Mouse (Mus musculus) hindbrain, embryonic 14.5 days (tissue): ENCODE results near the gene Fgf13. TPM values are rescaled to one million over a fixed set of nuclear protein-coding genes. Genes with fewer than 3 reads are reported as not detected.

Source experiments
- ATAC-seq: fragments of 200-750 bp; cut with Nextera tagmentation; 2 replicates; pipeline ENCODE4 v1.8.0; 2017; ENCODE audit warnings: moderate number of reproducible peaks, mild to moderate bottlenecking, moderate TSS enrichment, moderate library complexity; ENCODE audit not compliant: low FRiP score
- DNase-seq: peaks from one replicate; pipeline ENCODE4 v3.0.0-alpha.2; 2015; ENCODE audit warnings: low spot score
- H3K27ac ChIP-seq: fragments of 300-500 bp; sonication (generic); 2 replicates; pipeline ENCODE4 v1.5.1; 2014; ENCODE audit warnings: mild to moderate bottlenecking, moderate library complexity
- H3K27me3 ChIP-seq: fragments of 300-500 bp; sonication (generic); 2 replicates; pipeline ENCODE4 v1.6.1; 2014; ENCODE audit warnings: mild to moderate bottlenecking, low read length, mixed read lengths; ENCODE audit not compliant: control insufficient read depth, insufficient read depth
- H3K36me3 ChIP-seq: fragments of 300-500 bp; sonication (generic); replicated peaks from 2 replicates; pipeline ENCODE4 v1.6.1; 2014; ENCODE audit not compliant: control insufficient read depth, insufficient read depth
- H3K4me1 ChIP-seq: fragments of 300-500 bp; sonication (generic); replicated peaks from 2 replicates; pipeline ENCODE4 v1.6.1; 2014; ENCODE audit warnings: antibody characterized with exemption, low read length, mixed read lengths; ENCODE audit not compliant: control insufficient read depth, insufficient read depth
- H3K4me2 ChIP-seq: fragments of 300-500 bp; sonication (generic); replicated peaks from 2 replicates; pipeline ENCODE4 v1.6.1; 2014; ENCODE audit warnings: mild to moderate bottlenecking, moderate library complexity
- H3K4me3 ChIP-seq: fragments of 300-500 bp; sonication (generic); replicated peaks from 2 replicates; pipeline ENCODE4 v1.5.1; 2014; ENCODE audit warnings: mild to moderate bottlenecking, low read length
- H3K9ac ChIP-seq: fragments of 300-500 bp; sonication (generic); 2 replicates; pipeline ENCODE4 v1.6.1; 2014
- H3K9me3 ChIP-seq: fragments of 300-500 bp; sonication (generic); 2 replicates; pipeline ENCODE4 v1.6.1; 2016; ENCODE audit warnings: low read length; ENCODE audit not compliant: control insufficient read depth
- WGBS: fragments of 180-500 bp; shearing (Covaris S2); extraction: QIAGEN DNeasy Blood & Tissue Kit; methylation state at CpG from one replicate; pipeline ENCODE4 v1.1.7; 2014; 5-methylcytosine and 5-hydroxymethylcytosine counted together
- polyA plus RNA-seq: library from polyadenylated mRNA; unstranded; fragments of >200 nt; fragmentation: Nextera tagmentation; extraction: Ambion mirVana; gene quantifications from 2 replicates; pipeline ENCODE4 v1.2.1, GENCODE M21; 2014

Gene Fgf13
- polyA plus RNA-seq, 1 experiment from 2014 or later = 146 TPM

GRCm38 (mm10) chrX:59172200-59172599 lies 395.7 kb downstream of the Fgf13 start:
- 12% methylated on average over 1 of the region's 1 CpGs for WGBS
- H3K9ac ChIP-seq = no peak overlapping the region
- no peaks in the 10 kb centered on the region for H3K27me3 ChIP-seq
- DNase-seq (peak; percentile 59), ATAC-seq (no peak)
- H3K4me2 ChIP-seq = no peak overlapping the region
- H3K36me3 ChIP-seq = no peaks in the 10 kb centered on the region
- H3K9me3 ChIP-seq = no peaks in the 10 kb centered on the region
- H3K4me3 ChIP-seq = no peak overlapping the region
- H3K4me1 ChIP-seq = no peaks in the 10 kb centered on the region
- H3K27ac ChIP-seq = no peak overlapping the region

- ATAC-seq (no peak), DNase-seq (no peak)
- Histone ChIP-seq H3K27ac (no peak overlapping the region), H3K4me1 (no peaks in the 10 kb centered on the region), H3K9me3 (no peaks in the 10 kb centered on the region), H3K36me3 (no peaks in the 10 kb centered on the region), H3K4me3 (no peak overlapping the region), H3K9ac (no peak overlapping the region), H3K27me3 (no peaks in the 10 kb centered on the region), H3K4me2 (no peak overlapping the region)
- 73% methylated on average over 2 of the region's 2 CpGs for WGBS
These were observed 401.1 kb downstream of the Fgf13 start for GRCm38 (mm10) chrX:59166763-59167162.

- no peak for ATAC-seq
- H3K27ac ChIP-seq = no peak overlapping the region
- no peak for DNase-seq
- 76% methylated on average over 2 of the region's 2 CpGs for WGBS
- no peak overlapping the region for H3K4me2 ChIP-seq
- no peak overlapping the region for H3K4me3 ChIP-seq
- no peaks in the 10 kb centered on the region for H3K9me3 ChIP-seq
- no peak overlapping the region for H3K9ac ChIP-seq
- no peaks in the 10 kb centered on the region for H3K36me3 ChIP-seq
- H3K4me1 ChIP-seq = no peaks in the 10 kb centered on the region
- H3K27me3 ChIP-seq = no peaks in the 10 kb centered on the region
These were observed 425.9 kb downstream of the Fgf13 start for GRCm38 (mm10) chrX:59141947-59142346.

- peak overlapping the region; percentile 55 for H3K4me3 ChIP-seq
- ATAC-seq (peak; percentile 83), DNase-seq (peak; percentile 38)
- H3K27me3 ChIP-seq = no peaks in the 10 kb centered on the region
- no peak overlapping the region for H3K27ac ChIP-seq
- peak overlapping the region; percentile 63 for H3K4me2 ChIP-seq
- 16% methylated on average over 8 of the region's 8 CpGs for WGBS
- no peaks in the 10 kb centered on the region for H3K9me3 ChIP-seq
- no peaks in the 10 kb centered on the region for H3K4me1 ChIP-seq
- peak overlapping the region; percentile 58; the same call in 1 of the 2 replicates for H3K9ac ChIP-seq
- H3K36me3 ChIP-seq = no peaks in the 10 kb centered on the region
These were observed 432.9 kb downstream of the Fgf13 start for GRCm38 (mm10) chrX:59134928-59135361.

- Histone ChIP-seq H3K9me3 (no peaks in the 10 kb centered on the region), H3K4me1 (no peaks in the 10 kb centered on the region), H3K4me2 (peak overlapping the region; percentile 63), H3K9ac (peak overlapping the region; percentile 58), H3K4me3 (peak overlapping the region; percentile 55), H3K27ac (peak overlapping the region; percentile 26; the same call in 1 of the 2 replicates), H3K27me3 (no peaks in the 10 kb centered on the region), H3K36me3 (no peaks in the 10 kb centered on the region)
- ATAC-seq (peak; percentile 82), DNase-seq (peak; percentile 24)
- 24% methylated on average over 43 of the region's 75 CpGs for WGBS
These were observed 433.6 kb downstream of the Fgf13 start for GRCm38 (mm10) chrX:59134166-59134861.

GRCm38 (mm10) chrX:59133834-59134165 lies 434.1 kb downstream of the Fgf13 start:
- no peaks in the 10 kb centered on the region for H3K27me3 ChIP-seq
- DNase-seq (no peak), ATAC-seq (no peak)
- WGBS = 20% methylated on average over 21 of the region's 24 CpGs
- H3K4me2 ChIP-seq = peak overlapping the region; percentile 63
- H3K9me3 ChIP-seq = no peaks in the 10 kb centered on the region
- H3K9ac ChIP-seq = peak overlapping the region; percentile 58
- no peaks in the 10 kb centered on the region for H3K36me3 ChIP-seq
- no peaks in the 10 kb centered on the region for H3K4me1 ChIP-seq
- peak overlapping the region; percentile 55 for H3K4me3 ChIP-seq
- H3K27ac ChIP-seq = peak overlapping the region; percentile 26; the same call in 1 of the 2 replicates

GRCm38 (mm10) chrX:59133416-59133815 lies 434.5 kb downstream of the Fgf13 start:
- H3K9ac ChIP-seq = peak overlapping the region; percentile 58
- H3K27ac ChIP-seq = no peak overlapping the region
- H3K4me2 ChIP-seq = peak overlapping the region; percentile 63
- 19% methylated on average over 10 of the region's 10 CpGs for WGBS
- H3K9me3 ChIP-seq = no peaks in the 10 kb centered on the region
- H3K4me1 ChIP-seq = no peaks in the 10 kb centered on the region
- ATAC-seq = no peak
- peak overlapping the region; percentile 55 for H3K4me3 ChIP-seq
- no peaks in the 10 kb centered on the region for H3K27me3 ChIP-seq
- no peak for DNase-seq
- H3K36me3 ChIP-seq = no peaks in the 10 kb centered on the region

GRCm38 (mm10) chrX:59126637-59127036 lies 441.2 kb downstream of the Fgf13 start:
- DNase-seq (no peak), ATAC-seq (no peak)
- Histone ChIP-seq H3K27ac (no peak overlapping the region), H3K36me3 (no peaks in the 10 kb centered on the region), H3K4me1 (no peaks in the 10 kb centered on the region), H3K9ac (no peak overlapping the region), H3K4me2 (no peak overlapping the region), H3K9me3 (no peaks in the 10 kb centered on the region), H3K4me3 (no peak overlapping the region), H3K27me3 (no peaks in the 10 kb centered on the region)
- WGBS = 74% methylated on average over 4 of the region's 4 CpGs

GRCm38 (mm10) chrX:59113187-59113586 lies 454.7 kb downstream of the Fgf13 start:
- Histone ChIP-seq H3K27ac (no peak overlapping the region), H3K9ac (no peak overlapping the region), H3K27me3 (no peaks in the 10 kb centered on the region), H3K4me1 (no peaks in the 10 kb centered on the region), H3K4me3 (no peak overlapping the region), H3K36me3 (no peaks in the 10 kb centered on the region), H3K9me3 (no peaks in the 10 kb centered on the region), H3K4me2 (no peak overlapping the region)
- ATAC-seq (no peak), DNase-seq (no peak)

- H3K27me3 ChIP-seq = no peaks in the 10 kb centered on the region
- DNase-seq = no peak
- no peak overlapping the region for H3K27ac ChIP-seq
- no peak overlapping the region for H3K4me2 ChIP-seq
- no peak for ATAC-seq
- no peak overlapping the region for H3K4me3 ChIP-seq
- WGBS = 94% methylated on average over 3 of the region's 3 CpGs
- no peaks in the 10 kb centered on the region for H3K4me1 ChIP-seq
- no peaks in the 10 kb centered on the region for H3K9me3 ChIP-seq
- H3K36me3 ChIP-seq = no peaks in the 10 kb centered on the region
- H3K9ac ChIP-seq = no peak overlapping the region
These were observed 481.9 kb downstream of the Fgf13 start for GRCm38 (mm10) chrX:59085928-59086327.
